Mouse (Mus musculus) limb, embryonic 13.5 days (tissue): ENCODE results near the gene Mrgpra4. TPM values are rescaled to one million over a fixed set of nuclear protein-coding genes. Genes with fewer than 3 reads are reported as not detected.

ENCODE experiments used
- ATAC-seq: fragments of 200-750 bp; cut with Nextera tagmentation; 2 replicates; pipeline ENCODE4 v1.8.0; 2017; ENCODE audit warnings: low read depth, moderate number of reproducible peaks, moderate TSS enrichment; ENCODE audit not compliant: low FRiP score
- H3K27ac ChIP-seq: fragments of 300-500 bp; sonication (generic); 2 replicates; pipeline ENCODE4 v1.5.1; 2015; ENCODE audit warnings: inconsistent platforms, mild to moderate bottlenecking, moderate library complexity
- H3K27me3 ChIP-seq: fragments of 300-500 bp; sonication (generic); 2 replicates; pipeline ENCODE4 v1.6.1; 2015; ENCODE audit warnings: mild to moderate bottlenecking, inconsistent platforms
- H3K36me3 ChIP-seq: fragments of 300-500 bp; sonication (generic); 2 replicates; pipeline ENCODE4 v1.6.1; 2015; ENCODE audit warnings: inconsistent platforms, mild to moderate bottlenecking, moderate library complexity
- H3K4me1 ChIP-seq: fragments of 300-500 bp; sonication (generic); 2 replicates; pipeline ENCODE4 v1.6.1; 2015; ENCODE audit warnings: inconsistent platforms
- H3K4me2 ChIP-seq: fragments of 300-500 bp; sonication (generic); replicated peaks from 2 replicates; pipeline ENCODE4 v1.6.1; 2015; ENCODE audit warnings: inconsistent platforms, mild to moderate bottlenecking, moderate library complexity
- H3K4me3 ChIP-seq: fragments of 300-500 bp; sonication (generic); 2 replicates; pipeline ENCODE4 v1.5.1; 2015; ENCODE audit warnings: moderate library complexity, mild to moderate bottlenecking, inconsistent platforms
- H3K9ac ChIP-seq: fragments of 300-500 bp; sonication (generic); 2 replicates; pipeline ENCODE4 v1.6.1; 2015; ENCODE audit warnings: mild to moderate bottlenecking, inconsistent platforms
- H3K9me3 ChIP-seq: fragments of 300-500 bp; sonication (generic); 2 replicates; pipeline ENCODE4 v1.6.1; 2016; ENCODE audit warnings: inconsistent platforms
- WGBS: fragments of 180-500 bp; shearing (Covaris S2); methylation state at CpG from one replicate; pipeline ENCODE4 v1.1.7; 2015; 5-methylcytosine and 5-hydroxymethylcytosine counted together
- polyA plus RNA-seq: library from polyadenylated mRNA; unstranded; fragments of >200 nt; fragmentation: Nextera tagmentation; extraction: Ambion mirVana; gene quantifications from 2 replicates; pipeline ENCODE4 v1.2.1, GENCODE M21; 2015

Gene Mrgpra4
- not detected in 2 replicates for polyA plus RNA-seq

DNA sequence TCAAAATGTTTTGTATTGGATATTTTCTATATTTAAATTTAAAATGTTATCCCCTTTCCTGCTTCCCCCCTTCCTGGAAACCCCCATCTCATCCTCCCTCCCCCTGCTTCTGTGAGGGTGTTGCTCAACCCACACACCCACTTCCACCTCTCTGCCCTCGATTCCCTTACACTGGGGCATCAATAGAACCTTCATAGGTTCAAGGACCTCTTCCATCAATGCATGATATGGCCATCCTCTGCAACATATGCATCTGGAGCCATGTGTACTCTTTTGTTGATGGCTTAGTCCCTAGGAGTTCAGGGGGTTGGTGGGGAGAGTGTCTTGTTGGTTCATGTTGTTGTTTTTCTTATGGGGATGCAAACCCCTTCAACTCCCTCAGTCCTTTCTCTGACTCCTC, at the start of gene Mrgpra4:
Gene Mrgpra4 (minus strand): TSS at position 101 of the 400 bp plus-strand sequence.
- WGBS: 60% methylated on average over 1 of the region's 1 CpGs

DNA sequence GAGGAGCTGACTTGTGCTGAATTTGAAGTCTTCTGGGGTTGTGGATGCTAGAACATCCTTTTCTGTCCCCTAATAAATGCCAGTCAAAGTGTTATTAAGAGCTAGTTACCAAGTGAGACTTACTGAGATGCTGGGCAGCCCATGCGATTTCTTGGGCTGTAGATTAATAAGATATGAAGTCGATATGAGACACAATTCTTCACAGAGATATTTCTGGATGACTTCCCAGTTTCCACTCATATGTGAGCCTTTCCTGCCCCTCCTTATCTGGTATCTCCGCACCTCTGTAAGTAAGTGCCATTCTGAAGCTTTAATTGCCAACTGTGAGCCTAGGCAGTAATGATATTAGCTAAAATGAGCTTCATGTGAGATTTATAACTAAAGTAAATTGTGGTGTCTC, 45.6 kb upstream of the Mrgpra4 start, which contains the start of gene Mrgprx1:
Gene Mrgprx1 (minus strand): TSS at position 101 of the 400 bp plus-strand sequence.
- H3K27me3 ChIP-seq: no peaks in the 10 kb centered on the region
- no peak within 1 kb of the TSS for H3K9ac ChIP-seq
- no peaks in the 10 kb centered on the region for H3K9me3 ChIP-seq
- no peak within 1 kb of the TSS for H3K4me3 ChIP-seq
- no peak for ATAC-seq
- no peak within 1 kb of the TSS for H3K27ac ChIP-seq
- H3K36me3 ChIP-seq: no peaks in the 10 kb centered on the region
- no peaks in the 10 kb centered on the region for H3K4me1 ChIP-seq
- H3K4me2 ChIP-seq: no peak within 1 kb of the TSS
- 84% methylated on average over 3 of the region's 3 CpGs for WGBS

More for the DNA sequence above, at the start of gene Mrgpra4:
- Histone ChIP-seq H3K4me2 (no peak within 1 kb of the TSS), H3K36me3 (no peaks in the 10 kb centered on the region), H3K4me1 (no peaks in the 10 kb centered on the region), H3K4me3 (no peak within 1 kb of the TSS), H3K9me3 (peaks cover 7% of the 10 kb centered on the region; the same call in 1 of the 2 replicates), H3K27ac (no peak within 1 kb of the TSS), H3K9ac (no peak within 1 kb of the TSS), H3K27me3 (no peaks in the 10 kb centered on the region)
- no peak for ATAC-seq

DNA sequence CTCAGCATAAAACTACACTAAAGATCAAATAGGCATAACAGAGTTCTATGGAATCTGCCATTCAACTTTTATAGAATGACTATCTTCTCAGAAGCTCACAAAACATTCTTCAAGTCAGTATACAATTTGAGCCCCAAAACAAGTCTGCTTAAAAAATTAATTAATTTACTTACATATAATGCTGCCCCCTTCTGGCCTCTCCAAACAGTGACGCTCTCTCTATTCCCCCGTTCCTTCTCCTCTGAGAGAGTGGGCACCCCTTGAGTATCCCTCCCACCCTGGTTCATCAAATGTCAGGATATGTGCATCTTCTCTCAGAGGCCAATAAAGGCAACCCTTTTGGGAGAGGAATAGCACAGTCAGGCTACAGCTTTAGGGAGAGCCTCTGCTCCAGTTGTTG, 36.0 kb upstream of the Mrgpra4 start:
- no peaks in the 10 kb centered on the region for H3K4me1 ChIP-seq
- H3K27me3 ChIP-seq: no peaks in the 10 kb centered on the region
- no peak for ATAC-seq
- no peaks in the 10 kb centered on the region for H3K36me3 ChIP-seq
- 50% methylated on average over 2 of the region's 2 CpGs for WGBS
- H3K4me3 ChIP-seq: no peak overlapping the region
- H3K27ac ChIP-seq: no peak overlapping the region
- no peak overlapping the region for H3K4me2 ChIP-seq
- H3K9me3 ChIP-seq: no peaks in the 10 kb centered on the region
- no peak overlapping the region for H3K9ac ChIP-seq

DNA sequence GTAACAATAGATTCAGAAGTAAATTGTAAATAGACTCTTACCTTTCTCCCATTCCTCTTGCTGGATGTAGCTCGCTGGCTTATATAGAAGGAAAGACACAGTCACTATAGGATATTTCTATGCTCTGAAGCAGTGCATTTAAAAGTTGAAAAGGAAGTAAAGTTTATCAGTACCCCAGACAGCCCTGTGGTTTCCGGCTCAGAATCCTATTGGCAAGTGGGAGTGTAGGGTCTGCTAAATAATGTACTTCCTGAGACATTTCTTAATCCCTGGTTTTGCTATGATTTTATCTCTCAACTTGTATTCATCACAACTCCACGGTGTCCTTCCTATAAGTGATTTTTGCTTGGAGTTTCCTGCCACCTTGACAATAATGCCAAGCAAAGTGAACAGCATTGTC, 13.8 kb upstream of the Mrgpra4 start:
- H3K27me3 ChIP-seq: no peaks in the 10 kb centered on the region
- WGBS: 78% methylated on average over 3 of the region's 3 CpGs
- H3K36me3 ChIP-seq: no peaks in the 10 kb centered on the region
- no peak overlapping the region for H3K4me3 ChIP-seq
- no peak overlapping the region for H3K27ac ChIP-seq
- H3K4me2 ChIP-seq: no peak overlapping the region
- no peaks in the 10 kb centered on the region for H3K4me1 ChIP-seq
- H3K9me3 ChIP-seq: no peaks in the 10 kb centered on the region; the same call in 1 of the 2 replicates
- no peak overlapping the region for H3K9ac ChIP-seq
- no peak for ATAC-seq

DNA sequence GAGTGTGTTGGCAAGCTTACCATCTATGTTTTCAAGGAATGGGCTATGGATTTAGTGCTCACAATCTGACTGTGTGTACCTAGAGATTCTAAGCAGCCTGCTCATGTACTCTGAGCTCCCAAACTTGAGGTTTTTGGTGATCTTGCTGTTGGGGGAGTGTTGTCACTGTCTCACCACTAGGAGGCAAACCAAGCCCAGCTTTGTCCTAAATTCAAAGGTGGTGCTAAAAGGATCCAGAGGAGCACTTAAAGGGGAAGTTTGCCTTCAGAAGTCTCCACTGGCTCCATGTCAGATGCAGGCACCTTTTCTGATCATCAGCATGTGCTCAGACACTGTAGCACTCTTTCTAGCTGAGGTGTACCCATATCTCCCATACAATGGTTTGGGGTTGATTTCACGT, 4.9 kb upstream of the Mrgpra4 start:
- Histone ChIP-seq H3K9ac (no peak overlapping the region), H3K9me3 (no peaks in the 10 kb centered on the region), H3K27me3 (no peaks in the 10 kb centered on the region), H3K4me3 (no peak overlapping the region), H3K27ac (no peak overlapping the region), H3K36me3 (no peaks in the 10 kb centered on the region), H3K4me2 (no peak overlapping the region), H3K4me1 (no peaks in the 10 kb centered on the region)
- WGBS: 47% methylated on average over 1 of the region's 1 CpGs
- ATAC-seq: no peak

Other genes with a start within 250 kb of the Mrgpra4 start
- gene Mrgprx1, start 45.5 kb upstream of the Mrgpra4 start, polyA plus RNA-seq: not detected in 2 replicates
- gene Mrgprb5, start 186.9 kb upstream of the Mrgpra4 start, polyA plus RNA-seq: not detected in 2 replicates
- not detected in 2 replicates for gene Mrgprb4, start 217.2 kb upstream of the Mrgpra4 start, polyA plus RNA-seq